Mouse (Mus musculus) hindbrain, embryonic 10.5 days (tissue): Measurements from ENCODE around the gene Pcmtd2. TPM values are rescaled to one million over a fixed set of nuclear protein-coding genes. Genes with fewer than 3 reads are reported as not detected.

Experiments
- DNase-seq: peaks from one replicate; pipeline ENCODE4 v3.0.0-alpha.2; 2017; ENCODE audit warnings: low spot score
- H3K27ac ChIP-seq: fragments of 300-500 bp; sonication (generic); 2 replicates; pipeline ENCODE4 v1.5.1; 2016; ENCODE audit warnings: mild to moderate bottlenecking, moderate library complexity
- H3K27me3 ChIP-seq: fragments of 300-500 bp; sonication (generic); 2 replicates; pipeline ENCODE4 v1.6.1; 2016; ENCODE audit warnings: mild to moderate bottlenecking; ENCODE audit not compliant: poor library complexity, insufficient read depth, severe bottlenecking
- H3K36me3 ChIP-seq: fragments of 300-500 bp; sonication (generic); 2 replicates; pipeline ENCODE4 v1.6.1; 2016; ENCODE audit warnings: mild to moderate bottlenecking, moderate library complexity
- H3K4me1 ChIP-seq: fragments of 300-500 bp; sonication (generic); replicated peaks from 2 replicates; pipeline ENCODE4 v1.6.1; 2016; ENCODE audit warnings: mild to moderate bottlenecking
- H3K4me3 ChIP-seq: fragments of 300-500 bp; sonication (generic); 2 replicates; pipeline ENCODE4 v1.5.1; 2016; ENCODE audit warnings: mild to moderate bottlenecking, moderate library complexity
- H3K9me3 ChIP-seq: fragments of 300-500 bp; sonication (generic); 2 replicates; pipeline ENCODE4 v1.6.1; 2016; ENCODE audit warnings: mild to moderate bottlenecking, moderate library complexity
- WGBS: fragments of 180-500 bp; shearing (Covaris S2); methylation state at CpG from one replicate; pipeline ENCODE4 v1.1.7; 2016; 5-methylcytosine and 5-hydroxymethylcytosine counted together
- polyA plus RNA-seq: library from polyadenylated mRNA; unstranded; fragments of >200 nt; fragmentation: Nextera tagmentation; extraction: Ambion mirVana; gene quantifications from 2 replicates; pipeline ENCODE4 v1.2.1, GENCODE M21; 2016

The Pcmtd2 gene
- polyA plus RNA-seq, 1 experiment from 2014 or later = 21.8 TPM

DNA sequence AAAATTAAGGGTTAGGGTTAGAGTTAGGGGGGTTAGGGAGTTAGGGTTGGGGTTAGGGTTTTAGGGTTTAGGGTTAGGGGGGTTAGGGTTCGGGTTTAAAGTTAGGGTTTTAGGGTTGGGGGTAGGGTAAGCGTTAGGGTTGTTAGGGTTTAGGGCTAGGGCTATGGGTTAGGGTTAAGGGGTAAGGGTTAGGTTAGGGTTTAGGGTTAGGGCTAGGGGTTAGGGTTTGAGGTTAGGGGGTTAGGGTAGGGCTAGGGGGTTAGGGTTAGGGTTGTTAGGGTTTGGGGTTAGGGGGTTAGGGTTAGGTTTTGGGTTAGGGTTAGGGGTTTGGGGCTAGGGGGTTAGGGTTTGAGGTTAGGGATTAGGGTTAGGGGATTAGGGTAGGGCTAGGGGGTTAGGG is 33.4 kb downstream of the Pcmtd2 start:
- no peaks in the 10 kb centered on the region for H3K4me1 ChIP-seq
- no peaks in the 10 kb centered on the region for H3K27me3 ChIP-seq
- peaks cover 87% of the 10 kb centered on the region for H3K36me3 ChIP-seq
- WGBS = 99% methylated on average over 2 of the region's 2 CpGs
- H3K27ac ChIP-seq = no peak overlapping the region
- no peak overlapping the region for H3K4me3 ChIP-seq
- no peaks in the 10 kb centered on the region for H3K9me3 ChIP-seq
- DNase-seq = no peak

DNA sequence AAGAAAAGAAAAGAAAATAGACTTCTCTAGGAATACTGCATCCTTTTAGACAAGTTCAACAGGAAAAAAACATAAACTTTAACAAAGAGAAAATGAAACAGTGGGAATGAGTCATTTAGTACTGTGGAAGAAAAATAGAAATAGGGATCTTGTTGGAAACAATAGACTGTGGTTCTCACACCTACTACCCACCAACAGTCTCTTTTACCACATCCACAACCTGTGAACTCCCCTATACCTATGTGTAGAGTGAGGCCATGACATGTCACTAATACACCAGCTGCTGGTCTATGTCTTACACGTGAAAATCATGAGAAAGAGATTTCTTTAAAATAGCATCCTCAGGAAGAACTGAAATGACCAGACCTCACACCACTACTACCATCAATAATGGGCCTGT is 41.2 kb downstream of the Pcmtd2 start:
- H3K4me3 ChIP-seq = no peak overlapping the region
- DNase-seq = no peak
- 85% methylated on average over 1 of the region's 1 CpGs for WGBS
- H3K4me1 ChIP-seq = no peaks in the 10 kb centered on the region
- H3K36me3 ChIP-seq = peaks cover 58% of the 10 kb centered on the region
- no peaks in the 10 kb centered on the region for H3K27me3 ChIP-seq
- no peak overlapping the region for H3K27ac ChIP-seq
- H3K9me3 ChIP-seq = no peaks in the 10 kb centered on the region

DNA sequence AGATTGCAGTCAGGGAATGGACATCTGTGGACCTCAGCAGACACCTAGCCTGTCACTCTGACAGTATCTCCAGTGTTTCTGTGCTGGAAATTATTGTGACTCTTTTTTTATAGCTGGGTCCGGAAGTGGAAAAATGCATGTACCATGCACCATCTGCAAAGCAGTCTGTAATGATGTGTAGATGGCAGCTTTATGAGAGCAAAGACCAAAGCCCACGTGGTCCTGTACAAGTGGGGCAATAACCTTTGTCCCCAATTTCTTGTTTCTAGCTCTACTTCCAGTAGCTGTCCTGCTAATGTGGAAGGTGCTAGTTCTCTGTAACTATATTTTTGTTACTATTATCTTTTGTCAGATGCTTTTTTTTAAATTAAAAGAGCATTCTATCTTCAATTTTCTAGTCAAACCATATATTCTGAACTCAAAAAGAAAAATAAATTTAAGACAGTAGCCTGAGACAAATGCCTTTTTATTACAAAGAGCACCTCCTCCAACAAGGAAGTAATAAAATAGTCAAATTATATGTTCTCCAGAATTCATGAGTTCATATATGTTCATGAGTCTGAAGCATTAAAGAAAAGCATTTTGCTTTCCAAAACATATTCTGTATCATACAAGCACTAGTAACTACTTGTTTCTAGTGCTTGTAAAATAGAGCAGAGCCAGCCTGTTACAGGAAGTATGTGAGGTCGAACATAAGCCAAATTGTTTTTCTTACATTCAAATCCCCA is 45.5 kb downstream of the Pcmtd2 start:
- 88% methylated on average over 3 of the region's 3 CpGs for WGBS
- H3K36me3 ChIP-seq = peaks cover 29% of the 10 kb centered on the region
- no peaks in the 10 kb centered on the region for H3K4me1 ChIP-seq
- H3K27ac ChIP-seq = no peak overlapping the region
- DNase-seq = no peak
- no peak overlapping the region for H3K4me3 ChIP-seq
- H3K27me3 ChIP-seq = no peaks in the 10 kb centered on the region
- no peaks in the 10 kb centered on the region for H3K9me3 ChIP-seq

Other genes with a start within 250 kb of the Pcmtd2 start
- 65.0 and 77.1 TPM in 2 replicates for gene Prpf6, start 246.0 kb upstream of the Pcmtd2 start, polyA plus RNA-seq
- gene Zfp512b, start 245.1 kb upstream of the Pcmtd2 start, polyA plus RNA-seq = 36.9 and 45.4 TPM in 2 replicates
- 36.1 and 72.6 TPM in 2 replicates for gene Samd10, start 238.6 kb upstream of the Pcmtd2 start, polyA plus RNA-seq
- not detected in 2 replicates for gene Gm29797, start 180.8 kb upstream of the Pcmtd2 start, polyA plus RNA-seq
- 21.4 and 21.7 TPM in 2 replicates for gene Sox18, start 166.2 kb upstream of the Pcmtd2 start, polyA plus RNA-seq
- gene Tcea2, start 157.5 kb upstream of the Pcmtd2 start, polyA plus RNA-seq = 14.4 and 17.7 TPM in 2 replicates
- gene Rgs19, start 143.9 kb upstream of the Pcmtd2 start, polyA plus RNA-seq = 69.1 and 79.2 TPM in 2 replicates
- not detected in 2 replicates for gene Lkaaear1, start 139.4 kb upstream of the Pcmtd2 start, polyA plus RNA-seq
- 5.6 and 17.3 TPM in 2 replicates for gene Oprl1, start 122.8 kb upstream of the Pcmtd2 start, polyA plus RNA-seq
- 18.3 and 33.0 TPM in 2 replicates for gene Myt1, start 74.5 kb upstream of the Pcmtd2 start, polyA plus RNA-seq
- gene Polr3k, start 26.5 kb downstream of the Pcmtd2 start, polyA plus RNA-seq = 99.1 and 102 TPM in 2 replicates
- gene Gm14496, start 153.3 kb downstream of the Pcmtd2 start, polyA plus RNA-seq = not detected in 2 replicates